Mouse (Mus musculus): ENCODE data around the gene Unc119.

Unc119 gene

DNA sequence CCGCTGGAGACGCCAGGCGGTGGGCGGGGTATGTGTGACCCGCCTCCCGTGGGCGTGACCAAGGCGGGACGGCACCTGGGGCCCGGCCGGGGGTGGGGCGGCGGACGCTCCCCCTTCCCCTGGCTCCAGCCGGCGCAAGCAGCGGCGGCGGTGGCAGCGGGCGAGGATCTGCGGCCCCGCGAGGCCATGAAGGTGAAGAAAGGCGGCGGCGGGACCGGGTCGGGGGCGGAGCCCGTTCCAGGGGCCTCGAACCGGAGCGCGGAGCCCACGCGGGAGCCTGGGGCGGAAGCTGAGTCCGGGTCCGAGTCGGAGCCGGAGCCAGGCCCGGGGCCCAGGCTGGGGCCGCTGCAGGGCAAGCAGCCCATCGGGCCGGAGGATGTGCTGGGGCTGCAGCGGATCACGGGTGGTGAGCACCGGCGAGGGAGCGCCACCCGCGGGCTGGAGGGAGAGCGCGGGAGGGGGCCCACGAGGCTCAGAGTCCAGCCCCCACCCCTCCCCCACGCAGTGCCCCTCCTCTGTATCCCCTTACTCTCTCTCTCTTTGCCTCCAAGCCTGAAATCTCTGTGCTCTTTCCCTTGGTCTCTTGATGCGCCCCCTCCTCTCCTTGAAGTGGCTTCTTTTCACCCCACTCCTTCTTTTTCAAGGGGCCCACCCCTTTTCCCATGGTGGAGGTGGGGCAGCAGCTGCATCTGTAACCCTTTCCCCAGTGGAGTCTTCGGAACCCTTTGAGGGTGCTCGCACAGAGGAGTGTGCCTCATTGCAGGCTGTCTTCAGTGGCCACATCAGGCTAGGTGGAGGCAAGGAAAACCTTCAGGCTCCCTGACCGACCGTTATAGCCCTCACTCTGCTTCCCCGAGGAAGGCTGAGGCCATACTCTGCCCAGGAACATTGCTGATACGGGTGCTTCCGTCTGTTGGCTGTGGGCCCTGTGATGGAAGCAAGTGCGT is at the start of gene Unc119:
TSS of gene Unc119 (plus strand) at position 102 of the 947 bp plus-strand sequence.
- DNase-seq (ENCODE audit: low read depth, low spot score): peak; percentile 69

DNA sequence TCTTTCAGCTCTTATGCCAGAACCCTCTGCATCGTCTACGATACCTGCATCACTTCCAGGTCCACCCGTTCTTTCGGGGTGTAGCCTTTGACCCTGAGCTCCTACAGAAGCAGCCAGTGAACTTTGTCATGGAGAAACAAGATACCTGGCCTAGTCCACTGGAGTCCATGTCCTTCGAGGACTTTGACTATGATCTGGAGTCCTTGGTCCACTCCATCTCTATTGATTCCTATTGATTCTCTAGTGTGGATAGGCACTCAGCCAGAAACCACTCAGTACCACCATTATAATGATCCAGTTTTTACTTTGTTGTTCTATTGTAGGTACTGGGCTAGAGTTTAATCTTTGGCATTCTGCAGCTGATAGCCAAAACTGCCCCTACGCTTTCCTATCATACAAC is 48.7 kb upstream of the Unc119 start:
- no peak for DNase-seq (ENCODE audit: low read depth, low spot score)

DNA sequence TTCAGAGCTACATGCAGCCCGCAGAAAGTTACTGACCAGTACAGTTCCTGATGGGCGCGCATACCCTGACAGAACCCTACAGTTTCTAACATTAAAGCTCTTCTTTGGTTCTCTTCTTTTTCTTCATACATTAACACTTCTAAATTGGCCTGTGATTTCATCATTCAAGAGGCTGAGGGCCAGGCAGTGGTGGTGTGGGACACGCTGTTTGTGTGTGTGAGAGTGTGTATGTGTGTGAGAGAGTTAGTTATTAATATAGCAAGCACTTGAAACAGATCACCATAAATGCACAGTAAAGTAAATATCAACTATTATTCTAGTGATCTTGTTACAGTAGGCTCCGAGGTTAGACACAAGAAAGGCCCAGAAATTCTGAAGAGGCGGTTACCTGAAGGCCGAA is 42.4 kb upstream of the Unc119 start:
- DNase-seq (ENCODE audit: low read depth, low spot score): no peak

DNA sequence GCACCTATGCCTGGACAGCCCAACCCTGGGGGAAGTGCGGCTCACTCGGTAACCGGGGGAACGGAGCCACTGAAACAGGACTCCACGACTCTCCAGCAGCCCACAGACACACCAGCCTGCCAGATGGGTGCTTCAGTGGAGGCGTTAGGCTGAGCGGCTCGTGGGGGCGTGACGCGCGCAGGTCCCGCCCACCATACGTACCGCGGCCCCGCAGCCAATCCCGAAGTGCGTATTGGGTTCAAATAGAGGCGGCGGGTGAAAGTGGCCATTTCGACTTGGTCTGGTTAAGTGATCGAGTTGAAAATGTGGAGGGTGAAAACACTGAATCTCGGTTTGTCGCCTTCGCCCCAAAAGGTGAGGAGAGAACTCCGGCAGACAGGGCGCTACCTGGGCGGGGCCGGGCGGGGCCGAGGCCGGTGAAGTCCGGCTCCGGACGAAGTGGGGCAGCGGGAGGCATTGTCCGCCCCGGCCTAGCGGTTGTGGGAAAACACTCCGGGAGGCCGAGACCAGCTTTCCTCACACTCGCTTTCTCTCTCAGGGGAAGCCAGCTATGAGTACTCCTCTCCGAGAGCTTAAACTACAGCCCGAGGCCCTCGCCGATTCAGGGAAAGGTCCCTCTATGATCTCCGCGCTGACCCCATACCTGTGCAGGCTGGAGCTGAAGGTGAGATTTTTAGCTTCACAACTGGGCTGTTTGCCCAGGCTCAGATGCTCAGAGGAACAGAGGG is 41.8 kb upstream of the Unc119 start, which contains the start of gene Spag5:
TSS of gene Spag5 (plus strand) at position 173 of the 728 bp plus-strand sequence.
- DNase-seq (ENCODE audit: low read depth, low spot score): peak; percentile 85

DNA sequence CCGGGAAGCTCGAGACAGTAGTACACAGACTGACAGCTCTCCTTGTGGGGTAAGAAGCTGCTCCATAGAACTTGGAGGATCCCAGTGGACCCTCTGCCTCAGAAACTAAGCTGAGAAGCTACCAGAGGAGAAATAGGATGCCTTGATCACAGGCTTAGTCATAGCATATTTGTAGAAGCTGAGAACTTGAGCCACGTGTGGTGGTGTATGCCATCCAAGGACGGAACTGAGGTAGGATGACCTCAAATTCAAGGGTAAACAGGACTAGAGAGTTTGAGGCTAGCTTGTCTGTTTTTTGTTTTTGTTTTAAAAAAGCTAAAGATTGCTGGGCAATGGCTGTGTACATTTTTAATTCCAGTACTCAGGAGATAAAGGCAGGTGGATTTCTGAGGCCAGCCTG is 38.0 kb upstream of the Unc119 start:
- DNase-seq (ENCODE audit: low read depth, low spot score): no peak

DNA sequence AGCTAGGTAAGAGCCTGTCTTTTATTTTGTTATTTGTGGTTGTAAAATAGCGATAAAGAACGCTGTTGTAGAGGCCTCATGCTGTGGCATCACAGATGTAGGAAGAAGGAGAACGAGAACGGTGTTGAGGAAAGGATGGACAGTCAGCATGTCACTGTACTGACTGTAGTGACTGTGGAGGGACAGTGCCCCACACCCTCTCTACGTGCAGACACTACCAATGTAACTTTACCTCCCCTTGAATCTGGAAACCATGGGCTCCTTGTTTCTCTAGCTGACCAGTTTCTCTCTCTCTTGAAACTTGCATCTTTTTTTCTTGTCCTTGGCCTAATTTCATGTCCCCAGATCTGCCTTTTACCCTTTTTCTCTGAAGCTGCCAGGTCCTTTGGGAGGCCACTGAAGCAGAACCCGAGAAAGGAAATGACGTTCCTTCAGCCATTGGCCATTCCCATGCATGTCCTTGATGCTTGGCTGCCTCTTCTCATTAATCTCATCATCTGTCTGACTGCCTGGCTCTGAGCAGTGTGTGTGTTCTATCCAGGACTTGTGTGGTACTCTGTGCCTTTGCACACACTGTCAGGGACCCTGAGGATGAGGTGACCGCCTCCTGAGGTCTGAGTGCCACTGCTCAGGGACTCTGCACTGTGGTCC is 32.3 kb upstream of the Unc119 start:
- DNase-seq (ENCODE audit: low read depth, low spot score): no peak

DNA sequence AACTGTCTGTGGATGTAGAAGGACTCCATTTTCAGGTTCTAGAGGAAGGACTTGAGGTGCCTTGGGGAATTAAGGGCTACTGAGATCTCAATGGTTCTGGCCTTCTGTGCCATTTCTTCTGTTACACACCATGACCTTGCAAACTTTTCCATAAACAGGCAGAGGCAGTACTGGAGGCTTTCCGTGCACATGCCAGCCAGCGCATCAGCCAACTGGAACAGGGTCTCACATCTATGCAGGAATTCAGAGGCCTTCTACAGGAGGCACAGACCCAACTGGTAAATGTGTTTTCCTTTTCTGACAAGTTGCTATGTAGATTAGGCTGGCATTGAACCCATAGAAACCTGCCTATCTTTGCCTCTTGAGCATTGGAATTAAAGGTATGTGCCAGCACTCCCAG is 29.6 kb upstream of the Unc119 start:
- no peak for DNase-seq (ENCODE audit: low read depth, low spot score)

DNA sequence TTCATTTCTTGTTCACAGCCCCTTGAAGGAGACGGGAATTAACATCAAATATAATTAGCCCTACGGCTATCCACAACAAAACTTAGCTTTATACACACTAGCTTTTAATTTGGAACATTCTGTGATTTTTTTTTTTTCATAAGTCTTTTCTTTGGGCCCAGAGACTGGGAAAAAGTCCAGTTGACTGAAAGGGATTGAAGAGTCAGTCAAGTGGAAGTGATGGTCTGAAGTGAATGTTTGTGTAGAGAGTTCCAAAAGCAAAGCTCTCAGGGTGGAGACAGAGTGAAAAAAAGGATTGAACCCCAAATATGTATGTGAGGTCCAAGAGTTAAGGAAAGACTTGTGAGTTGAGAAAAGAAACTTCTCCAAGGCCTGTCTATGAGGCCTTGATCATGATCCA is 24.9 kb upstream of the Unc119 start:
- no peak for DNase-seq (ENCODE audit: low read depth, low spot score)

DNA sequence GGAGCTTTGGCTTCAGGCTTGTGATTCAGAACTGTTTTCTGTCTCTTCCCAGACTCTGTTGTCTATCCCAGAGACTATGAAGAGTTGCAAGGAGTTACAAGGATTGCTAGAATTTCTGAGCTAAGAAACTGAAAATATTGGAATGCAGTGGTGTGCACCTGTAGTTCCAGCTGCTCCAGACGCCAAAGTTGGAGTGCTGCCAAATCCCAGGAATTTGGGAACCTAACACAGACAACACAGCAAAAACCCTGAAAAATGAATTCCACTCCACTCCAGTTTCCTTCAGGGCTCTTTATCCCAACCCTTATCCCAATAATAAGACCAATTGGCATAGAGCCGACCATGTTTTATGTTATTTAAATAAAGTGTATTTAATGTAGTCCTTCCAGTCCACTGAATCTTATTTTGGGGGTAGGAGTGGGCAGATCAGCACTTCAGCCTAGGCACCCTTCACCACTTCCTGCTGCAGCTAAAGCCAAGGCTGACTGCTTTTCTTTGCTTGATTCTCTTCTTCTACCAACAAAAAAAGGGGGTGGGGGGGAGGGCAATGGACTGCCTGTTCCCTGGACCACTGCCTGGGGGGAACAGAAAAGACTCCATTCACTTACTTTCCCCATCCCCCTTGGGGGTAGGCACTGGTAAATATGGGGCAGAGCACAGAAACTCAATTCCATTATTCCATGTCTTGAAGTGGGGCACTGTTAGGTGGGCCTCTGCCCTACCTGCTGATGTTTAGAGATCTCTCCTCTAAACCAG is 21.0 kb upstream of the Unc119 start:
- no peak for DNase-seq (ENCODE audit: low read depth, low spot score)

DNA sequence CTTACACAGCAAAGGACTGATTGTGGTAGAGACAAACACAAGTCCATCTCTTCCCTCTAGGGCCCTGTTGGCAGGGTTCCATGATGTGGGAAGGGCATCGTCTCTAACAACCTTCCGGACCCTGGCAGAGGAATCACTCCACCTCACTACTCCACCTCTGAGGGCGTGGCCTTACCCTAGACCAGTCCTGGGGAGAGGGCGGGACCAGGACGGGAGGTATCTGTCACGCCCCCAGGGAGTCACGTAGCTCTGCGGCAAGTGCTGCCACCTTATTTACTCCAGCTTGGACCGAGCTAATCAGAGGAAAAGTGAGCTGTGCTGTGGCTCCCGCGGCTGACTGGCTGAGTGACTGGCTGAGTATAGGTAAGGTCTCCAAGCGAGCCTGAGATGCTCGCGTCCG is 20.4 kb upstream of the Unc119 start, which contains the start of gene Aldoc:
TSS of gene Aldoc (plus strand) at position 109 of the 400 bp plus-strand sequence.
- peak; percentile 73 for DNase-seq (ENCODE audit: low read depth, low spot score)

DNA sequence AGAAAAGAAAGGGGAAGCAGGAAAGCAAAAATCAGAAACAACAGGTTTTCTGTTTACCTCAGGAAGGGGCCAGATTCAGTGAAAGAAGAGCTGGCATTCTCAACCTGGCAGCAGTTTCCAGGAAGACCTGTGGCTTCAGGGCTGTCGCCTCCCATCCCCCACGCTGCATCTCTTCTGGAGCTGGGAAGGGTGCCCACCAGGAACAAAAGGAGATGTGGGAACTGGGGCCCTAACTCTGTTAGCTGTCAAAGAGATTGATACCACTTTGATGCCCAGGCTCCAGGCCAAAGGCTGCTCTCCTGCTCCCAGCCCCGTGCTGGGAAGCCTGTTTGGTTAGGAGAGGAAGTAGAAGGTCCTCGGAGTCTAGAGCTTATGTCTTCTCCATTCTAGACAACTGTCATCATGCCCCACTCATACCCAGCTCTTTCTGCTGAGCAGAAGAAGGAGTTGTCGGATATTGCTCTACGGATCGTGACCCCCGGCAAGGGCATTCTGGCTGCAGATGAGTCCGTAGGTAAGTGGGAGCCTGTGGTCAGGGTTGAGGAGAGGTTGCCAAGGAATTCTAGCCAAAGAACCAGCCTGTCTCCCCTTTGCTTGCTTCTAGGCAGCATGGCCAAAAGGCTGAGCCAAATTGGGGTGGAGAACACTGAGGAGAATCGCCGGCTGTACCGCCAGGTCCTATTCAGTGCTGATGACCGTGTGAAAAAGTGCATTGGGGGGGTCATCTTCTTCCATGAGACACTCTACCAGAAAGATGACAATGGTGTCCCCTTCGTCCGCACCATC is 19.1 kb upstream of the Unc119 start:
- DNase-seq (ENCODE audit: low read depth, low spot score): no peak

DNA sequence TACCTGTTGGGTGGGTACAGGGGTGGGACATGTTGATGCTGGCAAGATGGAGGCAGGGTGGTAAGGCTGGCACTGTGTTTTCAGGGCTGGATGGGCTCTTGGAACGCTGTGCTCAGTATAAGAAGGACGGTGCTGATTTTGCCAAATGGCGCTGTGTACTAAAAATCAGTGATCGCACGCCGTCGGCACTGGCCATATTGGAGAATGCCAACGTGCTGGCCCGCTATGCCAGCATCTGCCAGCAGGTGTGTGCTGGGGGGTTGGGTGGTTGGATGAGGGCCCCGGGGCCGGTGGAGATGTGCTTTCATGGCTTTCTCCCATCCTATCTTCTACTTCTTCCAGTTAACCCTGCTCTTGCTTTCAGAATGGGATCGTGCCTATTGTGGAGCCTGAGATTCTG is 18.3 kb upstream of the Unc119 start:
- DNase-seq (ENCODE audit: low read depth, low spot score): no peak

DNA sequence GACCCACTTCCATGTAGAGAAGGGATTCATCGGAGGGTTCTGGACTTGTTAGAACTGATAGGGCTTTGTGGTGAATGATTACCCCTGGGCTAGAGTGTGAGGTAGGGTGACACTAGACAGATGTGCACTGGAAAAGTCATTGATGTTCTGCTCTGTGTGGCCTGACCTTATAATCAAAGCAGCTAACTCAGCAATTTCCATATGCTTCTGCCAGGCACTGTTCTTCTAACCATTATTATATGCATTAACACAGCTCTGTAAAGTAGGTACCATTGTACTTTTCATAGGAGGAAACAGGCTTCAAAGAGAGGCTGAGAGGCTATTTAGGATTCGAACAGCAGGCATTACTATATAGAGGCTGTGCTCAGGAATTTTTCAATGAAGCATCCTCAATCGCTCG is 16.1 kb upstream of the Unc119 start:
- DNase-seq (ENCODE audit: low read depth, low spot score): no peak

DNA sequence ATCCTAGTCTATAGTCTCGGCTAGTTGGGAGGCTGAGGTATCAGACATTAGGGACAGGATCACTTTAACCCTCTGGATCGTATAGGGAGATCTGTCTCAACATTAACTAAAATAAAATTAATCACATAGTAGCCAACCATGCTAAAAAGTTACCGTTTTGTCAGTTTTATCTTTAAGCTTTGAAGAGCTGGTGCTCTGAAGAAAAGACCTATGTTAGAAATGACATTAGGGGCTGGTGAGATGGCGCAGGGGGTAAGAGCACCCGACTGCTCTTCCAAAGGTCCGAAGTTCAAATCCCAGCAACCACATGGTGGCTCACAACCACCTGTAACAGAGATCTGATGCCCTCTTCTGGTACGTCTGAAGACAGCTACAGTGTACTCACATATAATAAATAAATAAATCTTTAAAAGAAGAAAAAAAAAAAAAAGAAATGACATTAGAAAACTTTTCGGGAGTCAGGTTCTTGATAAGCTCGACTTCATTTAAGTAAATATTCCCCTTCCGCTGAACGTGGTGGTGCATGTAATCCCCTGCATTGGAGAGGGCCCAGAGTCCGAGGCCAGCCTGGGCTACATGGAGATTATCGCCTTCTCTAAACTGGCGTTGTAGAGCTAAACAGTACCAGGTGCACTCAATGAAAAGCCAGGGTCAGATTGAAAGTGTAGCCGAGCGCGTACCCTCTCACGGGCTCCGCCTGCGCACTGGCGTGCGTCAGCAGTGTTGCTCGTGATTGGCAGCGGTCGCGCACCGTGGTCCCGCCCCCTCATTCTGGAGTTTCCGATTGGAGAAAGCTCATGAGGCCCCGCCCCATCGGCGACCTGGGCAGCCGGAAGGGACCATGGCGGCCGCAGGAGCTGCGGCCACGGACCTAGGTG is 15.4 kb upstream of the Unc119 start, which contains the start of gene Pigs:
TSS of gene Pigs (plus strand) at position 782 of the 878 bp plus-strand sequence.
- peak; percentile 96 for DNase-seq (ENCODE audit: low read depth, low spot score)

DNA sequence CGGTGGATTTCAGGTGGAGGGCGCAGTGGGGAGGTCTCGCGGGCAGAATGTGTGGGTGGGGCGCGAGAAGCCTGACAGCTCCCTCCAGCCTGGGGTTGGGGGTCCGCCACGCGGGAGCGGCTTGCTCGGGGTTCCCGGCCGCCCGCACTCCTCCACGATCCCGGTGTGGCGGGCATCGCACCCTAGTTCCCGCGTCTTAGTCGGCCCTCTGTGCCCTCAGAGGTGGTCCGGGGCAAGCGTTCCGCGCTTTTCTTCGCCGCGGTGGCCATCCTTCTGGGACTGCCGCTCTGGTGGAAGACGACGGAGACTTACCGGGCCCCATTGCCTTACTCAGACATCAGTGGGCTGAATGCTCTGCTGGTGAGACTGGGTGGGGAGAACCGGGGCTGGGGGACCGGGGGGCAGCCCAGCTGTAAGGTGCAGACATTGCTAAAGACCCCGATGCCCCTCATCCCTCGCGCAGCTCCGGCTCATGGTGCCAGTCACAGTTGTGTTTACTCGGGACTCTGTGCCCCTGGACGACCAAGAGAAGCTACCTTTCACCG is 14.7 kb upstream of the Unc119 start:
- DNase-seq (ENCODE audit: low read depth, low spot score): no peak

DNA sequence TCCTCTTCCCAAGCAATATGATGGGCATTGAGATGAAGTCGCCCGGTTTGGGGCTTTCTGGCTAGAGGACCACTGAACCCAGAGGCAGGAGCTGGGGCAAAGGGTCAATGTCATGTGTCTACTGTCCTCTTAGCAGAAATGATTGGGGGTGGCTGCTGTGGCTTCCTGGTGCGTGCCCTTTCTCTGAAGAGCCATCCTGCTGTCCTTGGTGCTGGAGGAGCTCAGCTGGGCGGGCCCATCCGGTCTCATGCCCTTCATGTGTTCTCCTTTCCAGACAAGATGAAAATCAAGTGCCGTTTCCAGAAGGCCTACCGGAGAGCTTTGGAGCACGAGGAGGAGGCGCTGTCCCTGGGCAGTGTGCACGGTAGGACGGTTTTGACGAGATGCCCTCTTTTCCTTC is 10.6 kb upstream of the Unc119 start:
- no peak for DNase-seq (ENCODE audit: low read depth, low spot score)

DNA sequence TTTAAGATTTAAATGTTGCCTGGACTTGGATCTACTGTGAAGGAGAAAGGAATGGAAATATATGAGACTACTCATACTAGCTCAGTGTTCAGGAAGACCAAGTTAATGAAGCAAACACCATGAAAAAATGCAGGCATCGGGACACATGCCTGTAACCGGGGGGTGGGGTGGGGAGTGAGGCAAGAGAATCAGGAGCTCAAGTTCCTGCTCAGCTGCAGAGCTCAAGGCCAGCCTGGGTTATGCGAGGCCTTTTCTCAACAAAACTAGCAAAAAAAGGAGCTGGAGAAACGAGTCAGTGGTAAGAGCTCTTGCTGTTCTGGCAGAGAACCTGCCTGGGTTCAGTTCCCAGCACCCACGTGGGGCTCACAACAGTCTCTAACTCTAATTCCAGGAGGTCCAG is 9.3 kb upstream of the Unc119 start:
- DNase-seq (ENCODE audit: low read depth, low spot score): no peak

DNA sequence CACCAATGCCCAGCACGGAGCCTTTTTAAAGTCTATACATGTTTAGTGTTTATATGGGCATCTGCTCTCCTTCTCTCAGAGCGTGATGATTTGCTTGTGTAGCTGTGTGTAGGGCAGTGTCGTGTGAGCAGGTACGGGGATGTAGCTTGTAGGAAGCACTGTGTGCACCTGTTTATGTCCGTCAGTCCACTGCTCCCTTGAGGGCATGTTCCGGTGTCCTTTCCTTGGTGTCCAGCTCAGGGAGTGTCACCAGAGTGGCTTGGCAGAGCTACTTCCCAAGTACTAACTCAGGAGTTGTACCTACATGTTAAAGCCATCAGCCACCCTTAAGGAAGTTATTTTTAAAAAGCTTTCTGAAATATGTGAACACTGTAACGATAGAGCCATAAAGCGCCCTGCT is 6.2 kb upstream of the Unc119 start:
- DNase-seq (ENCODE audit: low read depth, low spot score): no peak

DNA sequence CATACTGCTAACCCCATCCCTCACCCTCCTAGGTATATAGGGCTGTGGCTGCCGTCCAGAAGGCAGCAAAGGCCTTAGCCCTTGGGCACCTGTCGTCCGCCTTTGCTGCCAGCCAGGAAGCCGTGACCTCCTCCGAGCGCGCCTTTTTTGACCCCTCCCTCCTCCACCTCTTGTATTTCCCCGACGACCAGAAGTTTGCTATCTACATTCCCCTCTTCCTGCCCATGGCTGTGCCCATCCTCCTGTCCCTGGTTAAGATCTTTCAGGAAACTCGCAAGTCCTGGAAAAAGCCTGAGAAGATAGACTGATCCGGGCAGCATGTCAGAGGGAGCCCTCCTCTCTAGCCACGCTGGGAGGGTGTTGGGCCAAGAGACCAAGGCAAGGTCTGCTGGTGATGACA is 1.6 kb upstream of the Unc119 start:
- DNase-seq (ENCODE audit: low read depth, low spot score): no peak
